Mouse (Mus musculus) limb, embryonic 12.5 days (tissue): Measurements from ENCODE around the gene Gjd2. TPM values are rescaled to one million over a fixed set of nuclear protein-coding genes. Genes with fewer than 3 reads are reported as not detected.

Experiments
- ATAC-seq: fragments of 200-750 bp; cut with Nextera tagmentation; 2 replicates; pipeline ENCODE4 v1.8.0; 2017; ENCODE audit warnings: low read depth, moderate TSS enrichment; ENCODE audit not compliant: insufficient number of reproducible peaks, insufficient read depth, low FRiP score, low TSS enrichment
- H3K27ac ChIP-seq: fragments of 300-500 bp; sonication (generic); 2 replicates; pipeline ENCODE4 v1.5.1; 2016; ENCODE audit warnings: mild to moderate bottlenecking, moderate library complexity
- H3K27me3 ChIP-seq: fragments of 300-500 bp; sonication (generic); 2 replicates; pipeline ENCODE4 v1.6.1; 2016; ENCODE audit warnings: mild to moderate bottlenecking, moderate library complexity
- H3K36me3 ChIP-seq: fragments of 300-500 bp; sonication (generic); 2 replicates; pipeline ENCODE4 v1.6.1; 2016; ENCODE audit warnings: mild to moderate bottlenecking, moderate library complexity
- H3K4me1 ChIP-seq: fragments of 300-500 bp; sonication (generic); replicated peaks from 2 replicates; pipeline ENCODE4 v1.6.1; 2016
- H3K4me2 ChIP-seq: fragments of 300-500 bp; sonication (generic); 2 replicates; pipeline ENCODE4 v1.6.1; 2016; ENCODE audit warnings: mild to moderate bottlenecking, moderate library complexity
- H3K4me3 ChIP-seq: fragments of 300-500 bp; sonication (generic); replicated peaks from 2 replicates; pipeline ENCODE4 v1.5.1; 2016; ENCODE audit warnings: mild to moderate bottlenecking
- H3K9ac ChIP-seq: fragments of 300-500 bp; sonication (generic); replicated peaks from 2 replicates; pipeline ENCODE4 v1.6.1; 2016; ENCODE audit warnings: mild to moderate bottlenecking, moderate library complexity
- H3K9me3 ChIP-seq: fragments of 300-500 bp; sonication (generic); 2 replicates; pipeline ENCODE4 v1.6.1; 2016; ENCODE audit warnings: mild to moderate bottlenecking, moderate library complexity
- WGBS: fragments of 180-500 bp; shearing (Covaris S2); methylation state at CpG from one replicate; pipeline ENCODE4 v1.1.7; 2016; 5-methylcytosine and 5-hydroxymethylcytosine counted together
- polyA plus RNA-seq: library from polyadenylated mRNA; unstranded; fragments of >200 nt; fragmentation: Nextera tagmentation; extraction: Ambion mirVana; gene quantifications from 2 replicates; pipeline ENCODE4 v1.2.1, GENCODE M21; 2016

Gene Gjd2
- not detected in 2 replicates for polyA plus RNA-seq

- Histone ChIP-seq H3K36me3 (no peaks in the 10 kb centered on the region), H3K9me3 (no peaks in the 10 kb centered on the region), H3K27ac (no peak within 1 kb of the TSS), H3K4me1 (peaks cover 8% of the 10 kb centered on the region), H3K27me3 (peaks cover 67% of the 10 kb centered on the region), H3K9ac (peak within 1 kb of the TSS; percentile 44), H3K4me3 (peak within 1 kb of the TSS; percentile 44), H3K4me2 (peak within 1 kb of the TSS; percentile 76)
- ATAC-seq: 0 out of 2 replicates have a peak, but pooled peaks have one; percentile 30
- WGBS: 1% methylated on average over 53 of the region's 60 CpGs
Observed at GRCm38 (mm10) chr2:114013295-114013771, at the start of gene Gjd2. Gene Gjd2 (minus strand): TSS chr2:114013619.

- ATAC-seq: no peak
- WGBS: 59% methylated on average over 6 of the region's 6 CpGs
- no peaks in the 10 kb centered on the region for H3K9me3 ChIP-seq
- H3K4me2 ChIP-seq: no peak overlapping the region
- no peak overlapping the region for H3K27ac ChIP-seq
- peaks cover 4% of the 10 kb centered on the region; the same call in 1 of the 2 replicates for H3K27me3 ChIP-seq
- H3K4me1 ChIP-seq: peaks cover 5% of the 10 kb centered on the region; the same call in 1 of the 2 replicates
- H3K4me3 ChIP-seq: no peak overlapping the region
- no peak overlapping the region for H3K9ac ChIP-seq
- no peaks in the 10 kb centered on the region for H3K36me3 ChIP-seq
Observed at GRCm38 (mm10) chr2:114060071-114060591, 46.7 kb upstream of the Gjd2 start.

- ATAC-seq: no peak
- Histone ChIP-seq H3K4me2 (no peak overlapping the region), H3K27ac (no peak overlapping the region), H3K27me3 (peaks cover 4% of the 10 kb centered on the region; the same call in 1 of the 2 replicates), H3K36me3 (no peaks in the 10 kb centered on the region), H3K9ac (no peak overlapping the region), H3K4me1 (peaks cover 5% of the 10 kb centered on the region; the same call in 1 of the 2 replicates), H3K9me3 (no peaks in the 10 kb centered on the region), H3K4me3 (no peak overlapping the region)
- WGBS: 95% methylated on average over 1 of the region's 1 CpGs
Observed at GRCm38 (mm10) chr2:114059608-114060007, 46.2 kb upstream of the Gjd2 start.

- Histone ChIP-seq H3K4me2 (no peak overlapping the region), H3K9ac (no peak overlapping the region), H3K27me3 (peaks cover 4% of the 10 kb centered on the region; the same call in 1 of the 2 replicates), H3K9me3 (no peaks in the 10 kb centered on the region), H3K27ac (no peak overlapping the region), H3K4me1 (peaks cover 5% of the 10 kb centered on the region; the same call in 1 of the 2 replicates), H3K4me3 (no peak overlapping the region), H3K36me3 (no peaks in the 10 kb centered on the region)
- no peak for ATAC-seq
- 91% methylated on average over 10 of the region's 10 CpGs for WGBS
Observed at GRCm38 (mm10) chr2:114058226-114058796, 44.9 kb upstream of the Gjd2 start.

- peak; percentile 53; the same call in 1 of the 2 replicates for ATAC-seq
- WGBS: 10% methylated on average over 10 of the region's 10 CpGs
- Histone ChIP-seq H3K4me3 (no peak overlapping the region), H3K9ac (no peak overlapping the region), H3K36me3 (no peaks in the 10 kb centered on the region), H3K4me2 (0 out of 2 replicates have a peak overlapping the region, but pooled peaks have one; percentile 17), H3K4me1 (peaks cover 10% of the 10 kb centered on the region; the same call in 1 of the 2 replicates), H3K27ac (no peak overlapping the region), H3K9me3 (no peaks in the 10 kb centered on the region), H3K27me3 (peaks cover 4% of the 10 kb centered on the region; the same call in 1 of the 2 replicates)
Observed at GRCm38 (mm10) chr2:114057303-114057853, 44.0 kb upstream of the Gjd2 start.

GRCm38 (mm10) chr2:114054129-114054528, 40.7 kb upstream of the Gjd2 start:
- no peak overlapping the region for H3K9ac ChIP-seq
- no peak overlapping the region for H3K4me2 ChIP-seq
- no peaks in the 10 kb centered on the region for H3K36me3 ChIP-seq
- H3K9me3 ChIP-seq: no peaks in the 10 kb centered on the region
- H3K4me1 ChIP-seq: peaks cover 10% of the 10 kb centered on the region; the same call in 1 of the 2 replicates
- 81% methylated on average over 4 of the region's 4 CpGs for WGBS
- ATAC-seq: no peak
- peaks cover 4% of the 10 kb centered on the region; the same call in 1 of the 2 replicates for H3K27me3 ChIP-seq
- no peak overlapping the region for H3K4me3 ChIP-seq
- H3K27ac ChIP-seq: no peak overlapping the region

- H3K4me2 ChIP-seq: peak within 1 kb of the TSS; percentile 38
- H3K4me1 ChIP-seq: peaks cover 10% of the 10 kb centered on the region; the same call in 1 of the 2 replicates
- peaks cover 2% of the 10 kb centered on the region; the same call in 1 of the 2 replicates for H3K27me3 ChIP-seq
- H3K9ac ChIP-seq: no peak within 1 kb of the TSS
- WGBS: 20% methylated on average over 13 of the region's 14 CpGs
- H3K27ac ChIP-seq: no peak within 1 kb of the TSS
- ATAC-seq: peak; percentile 66
- no peaks in the 10 kb centered on the region for H3K36me3 ChIP-seq
- no peak within 1 kb of the TSS for H3K4me3 ChIP-seq
- no peaks in the 10 kb centered on the region for H3K9me3 ChIP-seq
Observed at GRCm38 (mm10) chr2:114052696-114053598, 39.5 kb upstream of the Gjd2 start, which contains the start of gene Actc1. Gene Actc1 (minus strand): TSS chr2:114053548.

- H3K9me3 ChIP-seq: no peaks in the 10 kb centered on the region
- H3K4me3 ChIP-seq: no peak overlapping the region
- H3K36me3 ChIP-seq: no peaks in the 10 kb centered on the region
- 83% methylated on average over 14 of the region's 14 CpGs for WGBS
- no peak overlapping the region for H3K4me2 ChIP-seq
- ATAC-seq: no peak
- no peaks in the 10 kb centered on the region for H3K27me3 ChIP-seq
- H3K4me1 ChIP-seq: 0 out of 2 replicates have a peak, but pooled peaks cover 5% of the 10 kb centered on the region
- H3K9ac ChIP-seq: no peak overlapping the region
- no peak overlapping the region for H3K27ac ChIP-seq
Observed at GRCm38 (mm10) chr2:114051871-114052241, 38.4 kb upstream of the Gjd2 start.

- Histone ChIP-seq H3K36me3 (no peaks in the 10 kb centered on the region), H3K27ac (no peak overlapping the region), H3K4me2 (no peak overlapping the region), H3K27me3 (no peaks in the 10 kb centered on the region), H3K4me3 (no peak overlapping the region), H3K9ac (no peak overlapping the region), H3K9me3 (no peaks in the 10 kb centered on the region), H3K4me1 (0 out of 2 replicates have a peak, but pooled peaks cover 5% of the 10 kb centered on the region)
- no peak for ATAC-seq
- WGBS: 89% methylated on average over 7 of the region's 7 CpGs
Observed at GRCm38 (mm10) chr2:114051111-114051870, 37.9 kb upstream of the Gjd2 start.

GRCm38 (mm10) chr2:114050150-114050549, 36.7 kb upstream of the Gjd2 start:
- no peaks in the 10 kb centered on the region for H3K27me3 ChIP-seq
- 92% methylated on average over 7 of the region's 7 CpGs for whole genome bisulfite sequencing
- no peak overlapping the region for H3K4me3 ChIP-seq

More at GRCm38 (mm10) chr2:114050150-114050549, 36.7 kb upstream of the Gjd2 start:
- H3K36me3 ChIP-seq: no peaks in the 10 kb centered on the region
- 0 out of 2 replicates have a peak, but pooled peaks cover 5% of the 10 kb centered on the region for H3K4me1 ChIP-seq
- no peak overlapping the region for H3K27ac ChIP-seq
- no peak for ATAC-seq
- no peaks in the 10 kb centered on the region for H3K9me3 ChIP-seq
- H3K9ac ChIP-seq: no peak overlapping the region
- no peak overlapping the region for H3K4me2 ChIP-seq
